Mouse (Mus musculus): ENCODE measurements at regions not wholly inside any gene's neighbourhood (a gene's known extent, or its start where the extent isn't known, plus 50 kb on each side); places are given as distances from the start of the nearest gene placed in this dataset.

GRCm38 (mm10) chr8:126810516-126810915 is 135.1 kb downstream of the Tomm20 start:
- DNase-seq (ENCODE audit: low spot score), result no peak

- no peak for DNase-seq (ENCODE audit: low spot score)
Measured at GRCm38 (mm10) chr8:126809321-126809720, 136.3 kb downstream of the Tomm20 start.

DNA sequence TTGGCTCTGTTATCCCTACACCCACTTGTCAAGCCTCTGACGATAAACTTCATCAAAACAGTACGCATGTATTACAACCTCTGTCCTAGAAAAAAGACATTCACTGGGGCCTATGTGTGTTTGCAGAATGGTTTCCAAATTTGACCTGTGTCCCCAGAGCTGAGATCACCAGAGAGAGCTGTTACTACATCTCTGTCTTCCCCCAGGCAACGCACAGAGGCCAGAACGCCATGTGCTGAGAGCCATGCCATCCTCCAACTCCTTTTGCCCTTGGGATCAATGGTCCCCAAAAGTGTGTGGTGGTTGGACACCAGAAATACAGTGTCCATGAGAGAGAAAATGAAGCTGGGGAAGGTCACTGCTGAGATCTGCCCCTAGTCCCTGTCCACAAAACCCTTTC is 137.1 kb downstream of the Tomm20 start:
- DNase-seq (ENCODE audit: low spot score), result no peak

DNA sequence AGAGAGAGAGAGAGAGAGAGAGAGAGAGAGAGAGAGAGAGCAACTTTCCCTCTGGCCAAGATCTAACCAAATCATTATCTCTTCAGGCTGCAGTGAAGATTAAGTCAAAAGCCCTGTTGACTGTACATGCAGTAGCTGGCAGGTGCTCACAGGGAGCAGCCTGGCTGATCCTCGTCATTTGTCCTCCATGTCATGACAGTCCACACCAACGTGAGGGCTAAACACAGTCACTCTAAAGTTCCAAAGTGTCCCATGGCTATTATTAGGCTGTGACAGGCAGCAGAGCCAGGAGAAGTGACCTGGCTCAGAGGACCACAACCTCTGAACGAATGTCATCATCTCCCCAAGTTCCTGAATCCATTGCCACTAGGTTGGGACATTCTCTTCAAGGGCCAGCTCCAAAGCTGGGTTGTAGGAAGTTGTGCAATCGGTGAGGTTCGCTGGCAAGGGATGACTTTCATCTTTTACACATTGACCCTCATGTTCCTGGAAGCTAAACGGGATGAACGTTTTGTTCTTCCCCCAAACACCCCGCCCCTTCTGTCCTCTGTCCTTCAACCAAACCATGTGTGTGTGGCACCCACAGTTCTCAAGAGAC is 138.4 kb downstream of the Tomm20 start:
- no peak for DNase-seq (ENCODE audit: low spot score)

DNA sequence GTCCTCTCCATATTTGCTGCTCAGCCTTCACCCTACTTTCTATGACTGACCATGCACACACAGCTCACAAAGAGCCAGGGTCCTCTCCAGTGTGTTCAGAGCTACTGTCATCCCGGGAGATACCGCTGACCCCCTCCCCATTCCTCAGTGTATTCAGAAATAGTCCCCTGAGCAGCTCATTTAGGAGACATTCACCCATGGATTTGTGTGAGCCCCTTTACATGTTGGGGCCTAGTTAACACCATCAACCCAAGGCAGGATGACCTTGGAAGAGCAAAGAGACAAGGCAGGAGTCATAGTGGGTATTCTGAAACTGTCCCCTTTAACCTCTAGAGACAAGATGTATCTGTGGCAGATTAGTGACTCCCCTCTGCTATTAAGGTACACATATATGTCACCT is 139.1 kb downstream of the Tomm20 start:
- no peak for DNase-seq (ENCODE audit: low spot score)

- DNase-seq (ENCODE audit: low spot score), result no peak
Measured at GRCm38 (mm10) chr8:126806181-126806560, 139.5 kb downstream of the Tomm20 start.

GRCm38 (mm10) chr8:126805365-126806180 is 140.1 kb downstream of the Tomm20 start:
- DNase-seq (ENCODE audit: low spot score), result no peak

DNA sequence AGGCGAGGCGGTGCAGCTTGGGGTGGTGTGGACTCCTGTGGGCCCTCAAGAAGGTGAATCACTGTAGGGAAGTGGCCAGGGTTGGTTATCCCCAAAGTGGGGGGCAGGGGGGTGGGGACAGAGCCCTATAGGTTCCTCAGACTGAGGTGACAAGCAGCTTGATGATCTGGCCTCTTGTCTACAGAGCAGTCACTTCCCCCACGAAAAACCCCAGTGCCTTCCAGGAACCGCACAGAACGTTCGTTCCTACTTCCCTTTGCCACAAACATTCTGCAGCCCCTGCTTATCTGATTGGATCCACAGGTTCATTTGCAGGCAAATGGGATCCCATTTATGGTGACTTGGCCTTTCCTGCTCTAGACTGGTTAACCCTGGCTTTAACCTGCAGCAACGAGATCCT is 141.5 kb downstream of the Tomm20 start:
- no peak for DNase-seq (ENCODE audit: low spot score)

DNA sequence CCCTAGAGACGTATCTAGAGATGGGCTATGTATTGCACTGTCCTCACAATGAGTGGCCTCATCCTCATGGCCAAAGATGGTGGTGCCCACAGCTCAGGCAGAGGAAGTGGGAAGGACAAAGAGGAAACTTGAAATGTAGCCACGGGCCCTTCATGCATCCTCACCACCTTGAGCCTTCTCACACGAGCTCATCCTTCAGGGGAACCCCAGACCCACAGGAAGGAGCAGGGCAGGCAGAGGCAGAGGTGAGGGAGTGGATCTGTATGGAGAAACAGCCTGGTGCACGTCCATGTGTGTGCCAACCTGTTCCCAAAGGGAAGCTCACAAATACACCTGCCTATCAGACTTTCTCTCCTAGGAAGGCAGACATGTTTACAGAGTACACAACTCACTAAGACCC is 143.0 kb downstream of the Tomm20 start:
- no peak for DNase-seq (ENCODE audit: low spot score)

- DNase-seq (ENCODE audit: low spot score), result no peak
Measured at GRCm38 (mm10) chr8:126800976-126801375, 144.7 kb downstream of the Tomm20 start.

DNA sequence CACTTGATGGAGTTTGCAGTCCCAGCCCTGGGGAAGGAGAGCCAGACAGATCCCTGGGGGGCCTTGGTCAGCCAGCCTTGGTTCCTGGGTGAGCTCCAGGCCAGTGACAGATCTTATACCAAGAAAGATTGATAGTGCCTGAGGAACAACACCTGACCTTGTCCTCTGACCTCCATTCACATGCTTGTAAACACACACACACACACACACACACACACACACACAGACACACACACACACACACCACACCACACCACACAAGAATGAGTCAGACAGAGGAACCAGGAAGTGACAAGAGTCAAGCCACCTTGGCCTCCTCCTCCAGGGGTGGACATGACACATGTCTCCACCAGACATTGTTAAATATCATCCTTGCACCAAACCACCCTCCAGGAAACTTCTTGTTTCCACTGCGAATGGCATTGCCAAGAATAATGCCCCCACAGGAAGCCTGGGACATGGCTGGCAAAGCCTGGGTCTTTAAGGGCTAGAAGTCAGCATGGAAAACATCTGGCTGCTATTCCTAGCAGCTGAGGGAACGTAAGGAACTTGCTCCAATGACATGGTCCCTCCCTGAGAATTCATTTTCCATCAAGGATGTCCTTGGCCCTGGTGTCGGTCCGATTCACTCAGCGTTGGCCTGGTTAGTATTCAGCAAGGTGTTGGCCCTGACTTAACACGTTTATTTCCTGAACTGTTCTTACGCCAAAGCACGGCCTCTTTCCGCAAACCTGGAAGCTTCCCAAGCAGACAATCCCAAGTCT is 147.9 kb downstream of the Tomm20 start:
- no peak for DNase-seq (ENCODE audit: low spot score)

DNA sequence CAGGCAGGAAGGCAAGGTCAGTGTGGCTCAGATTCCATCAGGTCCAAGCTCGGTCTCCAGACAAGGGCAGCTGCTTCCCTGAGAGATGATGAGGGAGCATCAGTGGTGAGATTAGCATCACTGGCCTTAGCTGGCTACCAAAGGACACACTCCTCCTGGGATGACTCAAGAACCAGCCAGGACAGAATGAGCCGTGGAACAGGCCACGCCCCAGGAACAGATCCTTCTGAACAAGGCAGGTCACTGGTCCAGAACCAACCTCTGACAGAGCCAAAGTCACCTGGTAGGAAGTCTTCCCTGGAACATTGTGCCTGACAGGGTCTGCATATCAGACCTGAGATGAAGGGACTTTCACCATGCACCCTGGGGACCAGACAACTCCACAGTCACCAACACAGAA is 152.0 kb downstream of the Tomm20 start:
- no peak for DNase-seq (ENCODE audit: low spot score)

GRCm38 (mm10) chr8:126791069-126791468 is 154.6 kb downstream of the Tomm20 start:
- no peak for DNase-seq (ENCODE audit: low spot score)

- no peak for DNase-seq (ENCODE audit: low spot score)
Measured at GRCm38 (mm10) chr8:126790214-126790613, 155.4 kb downstream of the Tomm20 start.

GRCm38 (mm10) chr8:126789076-126789475 is 156.6 kb downstream of the Tomm20 start:
- DNase-seq (ENCODE audit: low spot score), result no peak

DNA sequence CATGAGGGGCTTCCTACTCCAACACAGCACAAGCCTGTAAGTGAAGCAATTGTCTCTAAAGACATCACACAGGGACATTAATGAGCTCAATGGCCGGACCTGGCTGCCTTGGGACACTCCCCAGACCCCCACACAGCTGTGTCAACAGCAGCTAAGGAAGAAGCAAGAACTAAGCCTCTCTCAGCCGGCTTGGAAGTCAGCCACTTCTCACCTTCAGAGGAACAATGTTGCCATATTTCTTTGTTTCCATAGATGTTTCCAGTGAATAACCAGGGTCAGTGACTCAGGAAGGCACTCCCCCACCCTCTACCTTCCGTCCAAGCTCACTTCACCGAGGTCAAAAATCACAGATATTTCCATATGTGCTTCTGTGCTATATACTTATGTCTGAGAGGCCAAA is 157.0 kb downstream of the Tomm20 start:
- DNase-seq (ENCODE audit: low spot score), result no peak

GRCm38 (mm10) chr8:126787398-126787797 is 158.2 kb downstream of the Tomm20 start:
- no peak for DNase-seq (ENCODE audit: low spot score)

DNA sequence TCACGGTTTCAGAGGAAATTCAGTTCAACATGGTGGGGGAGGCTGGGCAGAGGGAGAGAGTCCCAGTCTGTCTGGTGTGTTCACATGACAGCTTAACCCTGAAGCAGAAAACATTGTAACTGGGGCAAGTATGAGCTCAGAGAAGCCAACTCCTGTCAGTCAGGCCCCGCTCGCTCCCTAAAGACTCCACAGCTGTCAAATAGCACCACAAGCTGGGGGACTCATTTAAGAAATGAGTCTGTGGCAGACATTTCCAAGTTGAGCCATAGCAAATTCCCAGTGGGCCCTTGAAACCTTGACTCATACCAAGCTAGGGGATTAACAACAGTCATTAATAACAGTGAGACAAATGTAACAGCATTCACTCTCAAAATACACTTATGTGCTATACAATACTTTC is 160.4 kb downstream of the Tomm20 start:
- no peak for DNase-seq (ENCODE audit: low spot score)

GRCm38 (mm10) chr8:126784604-126785003 is 161.0 kb downstream of the Tomm20 start:
- DNase-seq (ENCODE audit: low spot score), result no peak

DNA sequence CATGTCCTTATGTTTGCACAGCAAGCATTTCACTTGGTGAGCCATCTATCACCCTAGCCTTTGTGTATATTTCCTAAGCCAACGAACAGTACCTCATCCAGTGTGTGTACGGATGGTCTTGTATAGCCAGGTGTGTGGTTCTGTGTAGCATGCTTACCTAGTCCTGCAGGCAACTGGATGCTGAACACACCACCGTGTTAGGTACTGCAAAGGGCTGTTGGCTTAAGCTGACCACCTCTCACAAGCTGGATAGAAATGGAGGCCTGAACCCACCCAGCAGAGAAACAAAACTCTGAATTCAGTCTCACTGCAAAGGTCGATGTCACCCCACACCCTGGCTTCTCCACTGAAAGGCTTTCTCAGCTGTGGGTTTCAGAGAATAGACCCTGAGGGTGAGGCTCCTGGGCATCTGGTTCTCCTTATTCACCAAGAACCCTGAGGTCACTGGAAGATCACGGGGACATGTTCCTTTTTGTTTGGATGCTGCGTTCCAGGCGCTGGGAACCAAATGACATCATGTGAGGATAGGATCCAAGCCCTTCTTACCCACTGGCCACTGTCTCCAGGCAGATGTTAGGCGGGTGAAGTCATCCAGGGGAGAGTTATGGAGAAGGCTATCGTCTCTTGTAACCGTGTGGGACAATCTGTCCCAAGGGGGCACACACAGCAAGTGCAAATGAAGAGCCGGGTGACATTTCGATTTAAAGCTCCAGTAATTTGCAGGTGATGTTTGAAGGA is 161.8 kb downstream of the Tomm20 start:
- no peak for DNase-seq (ENCODE audit: low spot score)

GRCm38 (mm10) chr8:126778673-126779072 is 167.0 kb downstream of the Tomm20 start:
- DNase-seq (ENCODE audit: low spot score), result no peak

DNA sequence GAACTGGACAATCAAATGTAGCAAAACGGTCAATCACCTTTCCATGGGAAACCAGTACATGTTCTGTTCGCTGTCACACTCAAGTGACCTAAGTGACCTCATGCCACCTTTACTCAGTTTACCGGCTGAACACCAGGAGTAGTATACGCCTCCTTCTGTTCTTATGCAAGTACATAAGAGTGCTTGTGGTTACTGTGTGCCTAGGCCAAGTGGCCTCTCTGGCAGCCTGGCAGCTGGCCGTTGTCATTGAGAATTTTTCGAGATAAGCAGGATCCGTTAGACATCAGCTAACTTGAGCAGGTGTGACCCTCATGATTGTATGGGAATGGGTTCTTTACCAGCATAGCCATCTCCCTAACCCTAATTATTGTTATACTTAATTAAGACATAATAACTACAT is 167.5 kb downstream of the Tomm20 start:
- DNase-seq (ENCODE audit: low spot score), result no peak
